Mouse (Mus musculus) liver, embryonic 11.5 days (tissue): Measurements from ENCODE around the gene Tcp11. TPM values are rescaled to one million over a fixed set of nuclear protein-coding genes. Genes with fewer than 3 reads are reported as not detected.

Experiments
- ATAC-seq: fragments of 200-750 bp; cut with Nextera tagmentation; replicated peaks from 2 replicates; pipeline ENCODE4 v1.8.0; 2017; ENCODE audit warnings: moderate number of reproducible peaks, mild to moderate bottlenecking, moderate TSS enrichment, moderate library complexity; ENCODE audit not compliant: low FRiP score
- DNase-seq: peaks from one replicate; pipeline ENCODE4 v3.0.0-alpha.2; 2017; ENCODE audit warnings: low spot score
- H3K27ac ChIP-seq: fragments of 300-500 bp; sonication (generic); 2 replicates; pipeline ENCODE4 v1.5.1; 2014; ENCODE audit warnings: mild to moderate bottlenecking, low read depth, low read length, control low read depth
- H3K27me3 ChIP-seq: fragments of 300-500 bp; sonication (generic); replicated peaks from 2 replicates; pipeline ENCODE4 v1.6.1; 2014; ENCODE audit warnings: low read length, mixed read lengths; ENCODE audit not compliant: control insufficient read depth, insufficient read depth
- H3K36me3 ChIP-seq: fragments of 300-500 bp; sonication (generic); 2 replicates; pipeline ENCODE4 v1.6.1; 2014; ENCODE audit warnings: mild to moderate bottlenecking, low read length, moderate library complexity, mixed read lengths; ENCODE audit not compliant: control insufficient read depth, insufficient read depth
- H3K4me1 ChIP-seq: fragments of 300-500 bp; sonication (generic); replicated peaks from 2 replicates; pipeline ENCODE4 v1.6.1; 2014; ENCODE audit warnings: low read length, mixed read lengths; ENCODE audit not compliant: control insufficient read depth, insufficient read depth
- H3K4me2 ChIP-seq: fragments of 300-500 bp; sonication (generic); 2 replicates; pipeline ENCODE4 v1.6.1; 2014; ENCODE audit warnings: mild to moderate bottlenecking, control low read depth, moderate library complexity
- H3K4me3 ChIP-seq: fragments of 300-500 bp; sonication (generic); 2 replicates; pipeline ENCODE4 v1.5.1; 2014; ENCODE audit warnings: low read depth, low read length, control low read depth
- H3K9ac ChIP-seq: fragments of 300-500 bp; sonication (generic); 2 replicates; pipeline ENCODE4 v1.6.1; 2014; ENCODE audit warnings: low read depth, low read length, control low read depth
- H3K9me3 ChIP-seq: fragments of 300-500 bp; sonication (generic); 2 replicates; pipeline ENCODE4 v1.6.1; 2016; ENCODE audit warnings: low read length, inconsistent platforms, mixed read lengths; ENCODE audit not compliant: control insufficient read depth
- WGBS: fragments of 180-500 bp; shearing (Covaris S2); extraction: QIAGEN DNeasy Blood & Tissue Kit; methylation state at CpG from one replicate; pipeline ENCODE4 v1.1.7; 2014; 5-methylcytosine and 5-hydroxymethylcytosine counted together
- polyA plus RNA-seq: library from polyadenylated mRNA; unstranded; fragments of >200 nt; fragmentation: Nextera tagmentation; extraction: Ambion mirVana; gene quantifications from 2 replicates; pipeline ENCODE4 v1.2.1, GENCODE M21; 2014

The Tcp11 gene
- polyA plus RNA-seq, 1 experiment from 2014 or later, result 0.97 TPM

- Histone ChIP-seq H3K9me3 (no peaks in the 10 kb centered on the region), H3K4me2 (no peak overlapping the region), H3K36me3 (no peaks in the 10 kb centered on the region), H3K4me3 (no peak overlapping the region), H3K27me3 (no peaks in the 10 kb centered on the region), H3K9ac (no peak overlapping the region), H3K27ac (no peak overlapping the region), H3K4me1 (peaks cover 21% of the 10 kb centered on the region)
- ATAC-seq (no peak), DNase-seq (no peak)
- WGBS, result 43% methylated on average over 9 of the region's 9 CpGs
These were observed 49.0 kb downstream of the Tcp11 start for GRCm38 (mm10) chr17:28031281-28031941.

- Histone ChIP-seq H3K27ac (no peak overlapping the region), H3K4me2 (no peak overlapping the region), H3K27me3 (no peaks in the 10 kb centered on the region), H3K9ac (0 out of 2 replicates have a peak overlapping the region, but pooled peaks have one; percentile 1), H3K36me3 (no peaks in the 10 kb centered on the region), H3K4me1 (peaks cover 31% of the 10 kb centered on the region), H3K4me3 (no peak overlapping the region), H3K9me3 (no peaks in the 10 kb centered on the region)
- ATAC-seq (no peak), DNase-seq (no peak)
- WGBS, result 88% methylated on average over 10 of the region's 10 CpGs
These were observed 50.0 kb downstream of the Tcp11 start for GRCm38 (mm10) chr17:28030446-28030845.

GRCm38 (mm10) chr17:28029308-28029707, 51.1 kb downstream of the Tcp11 start:
- ATAC-seq (no peak), DNase-seq (no peak)
- Histone ChIP-seq H3K9me3 (no peaks in the 10 kb centered on the region), H3K4me1 (peaks cover 35% of the 10 kb centered on the region), H3K4me2 (no peak overlapping the region), H3K27me3 (no peaks in the 10 kb centered on the region), H3K9ac (no peak overlapping the region), H3K36me3 (no peaks in the 10 kb centered on the region), H3K27ac (0 out of 2 replicates have a peak overlapping the region, but pooled peaks have one; percentile 34), H3K4me3 (no peak overlapping the region)
- WGBS, result 60% methylated on average over 2 of the region's 2 CpGs

GRCm38 (mm10) chr17:28028236-28028635, 52.2 kb downstream of the Tcp11 start:
- peaks cover 35% of the 10 kb centered on the region for H3K4me1 ChIP-seq
- H3K36me3 ChIP-seq, result no peaks in the 10 kb centered on the region
- ATAC-seq (no peak), DNase-seq (no peak)
- 76% methylated on average over 10 of the region's 10 CpGs for WGBS
- no peak overlapping the region for H3K9ac ChIP-seq
- no peak overlapping the region for H3K4me2 ChIP-seq
- H3K27me3 ChIP-seq, result no peaks in the 10 kb centered on the region
- H3K4me3 ChIP-seq, result no peak overlapping the region
- H3K27ac ChIP-seq, result no peak overlapping the region
- no peaks in the 10 kb centered on the region for H3K9me3 ChIP-seq

- H3K27me3 ChIP-seq, result no peaks in the 10 kb centered on the region
- no peak overlapping the region for H3K27ac ChIP-seq
- peaks cover 37% of the 10 kb centered on the region for H3K4me1 ChIP-seq
- 88% methylated on average over 6 of the region's 6 CpGs for WGBS
- ATAC-seq, result no peak
- H3K4me3 ChIP-seq, result no peak overlapping the region
- no peak overlapping the region for H3K4me2 ChIP-seq
- no peak for DNase-seq
- H3K9ac ChIP-seq, result no peak overlapping the region
- no peaks in the 10 kb centered on the region for H3K9me3 ChIP-seq
- no peaks in the 10 kb centered on the region for H3K36me3 ChIP-seq
These were observed 53.2 kb downstream of the Tcp11 start for GRCm38 (mm10) chr17:28027197-28027596.

GRCm38 (mm10) chr17:28026111-28026872, 54.1 kb downstream of the Tcp11 start:
- peaks cover 31% of the 10 kb centered on the region for H3K4me1 ChIP-seq
- H3K4me2 ChIP-seq, result no peak overlapping the region
- no peak overlapping the region for H3K4me3 ChIP-seq
- H3K9ac ChIP-seq, result no peak overlapping the region; the same call in 1 of the 2 replicates
- peak overlapping the region; percentile 46; the same call in 1 of the 2 replicates for H3K27ac ChIP-seq
- H3K9me3 ChIP-seq, result no peaks in the 10 kb centered on the region
- WGBS, result 82% methylated on average over 14 of the region's 14 CpGs
- no peaks in the 10 kb centered on the region for H3K27me3 ChIP-seq
- DNase-seq, result no peak
- no peaks in the 10 kb centered on the region for H3K36me3 ChIP-seq
- ATAC-seq, result no peak

- Histone ChIP-seq H3K27ac (peak overlapping the region; percentile 17; the same call in 1 of the 2 replicates), H3K9me3 (no peaks in the 10 kb centered on the region), H3K4me3 (no peak overlapping the region), H3K36me3 (no peaks in the 10 kb centered on the region), H3K4me2 (no peak overlapping the region), H3K4me1 (peaks cover 29% of the 10 kb centered on the region), H3K27me3 (no peaks in the 10 kb centered on the region), H3K9ac (no peak overlapping the region)
- WGBS, result 62% methylated on average over 5 of the region's 5 CpGs
- ATAC-seq (no peak), DNase-seq (no peak)
These were observed 54.9 kb downstream of the Tcp11 start for GRCm38 (mm10) chr17:28025541-28025961.

GRCm38 (mm10) chr17:28022854-28023655, 57.4 kb downstream of the Tcp11 start:
- 86% methylated on average over 22 of the region's 22 CpGs for WGBS
- Histone ChIP-seq H3K4me2 (no peak overlapping the region), H3K27me3 (no peaks in the 10 kb centered on the region), H3K9ac (no peak overlapping the region), H3K4me1 (peaks cover 37% of the 10 kb centered on the region), H3K4me3 (no peak overlapping the region), H3K9me3 (no peaks in the 10 kb centered on the region), H3K27ac (no peak overlapping the region), H3K36me3 (no peaks in the 10 kb centered on the region)
- DNase-seq (no peak), ATAC-seq (no peak)
